Mouse (Mus musculus) kidney, adult 2 months (tissue): Measurements from ENCODE around the gene Gfral.

Experiments
- CTCF ChIP-seq: fragments of 200-500 bp; conservative IDR thresholded peaks from 2 replicates; pipeline ENCODE4 v1.5.1; 2011; ENCODE audit warnings: low read depth, mild to moderate bottlenecking, control low read depth, low read length, moderate library complexity, mixed read lengths; ENCODE audit not compliant: insufficient read depth, insufficient read length
- POLR2A ChIP-seq: fragments of 200-500 bp; IDR thresholded peaks from one replicate; pipeline ENCODE4 v1.6.1; 2011; ENCODE audit warnings: low read depth, low read length, control low read depth

GRCm38 (mm10) chr9:76217178-76217975 lies 3.9 kb upstream of the Gfral start:
- TF ChIP-seq CTCF: no peak
- no peak for TF ChIP-seq POLR2A
